Mouse (Mus musculus): Measurements from ENCODE around the gene Zfp513.

The Zfp513 gene

GRCm38 (mm10) chr5:31179766-31180630, 22.1 kb downstream of the Zfp513 start, which contains the start of the genes Gm29609 and Gtf3c2:
Gm29609 (minus strand) TSS chr5:31179911.
Gtf3c2 (minus strand) TSS chr5:31180144.
- intact Hi-C loops (cut with DNase I): loop anchor here (10.0 kb wide), 1 partner anchor 145 kb away; no protein-coding TSS in a partner anchor

- intact Hi-C loops (cut with DNase I): no loop called here
Observed at GRCm38 (mm10) chr5:31179301-31179765, 22.8 kb downstream of the Zfp513 start.

- intact Hi-C loops (cut with DNase I): no loop called here
Observed at GRCm38 (mm10) chr5:31168630-31169029, 33.5 kb downstream of the Zfp513 start.

- intact Hi-C loops (cut with DNase I): no loop called here
Observed at GRCm38 (mm10) chr5:31164878-31165277, 37.2 kb downstream of the Zfp513 start.

- intact Hi-C loops (cut with DNase I): no loop called here
Observed at GRCm38 (mm10) chr5:31162462-31162861, 39.6 kb downstream of the Zfp513 start.

- intact Hi-C loops (cut with DNase I): no loop called here
Observed at GRCm38 (mm10) chr5:31154152-31154553, 48.0 kb downstream of the Zfp513 start, which contains the start of gene Mpv17. Mpv17 (minus strand) TSS chr5:31154251.

- intact Hi-C loops (cut with DNase I): no loop called here
Observed at GRCm38 (mm10) chr5:31153516-31154151, 48.5 kb downstream of the Zfp513 start.

GRCm38 (mm10) chr5:31151746-31152145, 50.4 kb downstream of the Zfp513 start:
- intact Hi-C loops (cut with DNase I): no loop called here

GRCm38 (mm10) chr5:31149781-31150180, 52.3 kb downstream of the Zfp513 start:
- intact Hi-C loops (cut with DNase I): no loop called here
